Mouse (Mus musculus) heart, postnatal 0 days (tissue): ENCODE measurements around the gene Bmf. TPM values are rescaled to one million over a fixed set of nuclear protein-coding genes. Genes with fewer than 3 reads are reported as not detected.

ENCODE experiments used
- ATAC-seq: fragments of 200-750 bp; cut with Nextera tagmentation; 2 replicates; pipeline ENCODE4 v1.8.0; 2017; ENCODE audit warnings: low read depth, moderate number of reproducible peaks, moderate library complexity; ENCODE audit not compliant: insufficient read depth
- DNase-seq: peaks from one replicate; pipeline ENCODE4 v3.0.0-alpha.2; 2016; ENCODE audit warnings: low spot score
- H3K27ac ChIP-seq: fragments of 300-500 bp; sonication (generic); 2 replicates; pipeline ENCODE4 v1.5.1; 2014; ENCODE audit warnings: low read depth, mild to moderate bottlenecking
- H3K27me3 ChIP-seq: fragments of 300-500 bp; sonication (generic); 2 replicates; pipeline ENCODE4 v1.6.1; 2014; ENCODE audit warnings: low read length, mixed read lengths; ENCODE audit not compliant: control insufficient read depth, insufficient read depth
- H3K36me3 ChIP-seq: fragments of 300-500 bp; sonication (generic); replicated peaks from 2 replicates; pipeline ENCODE4 v1.6.1; 2014; ENCODE audit warnings: low read length, mixed read lengths; ENCODE audit not compliant: control insufficient read depth, insufficient read depth
- H3K4me1 ChIP-seq: fragments of 300-500 bp; sonication (generic); 2 replicates; pipeline ENCODE4 v1.6.1; 2014; ENCODE audit warnings: antibody characterized with exemption; ENCODE audit not compliant: control insufficient read depth, insufficient read depth
- H3K4me2 ChIP-seq: fragments of 300-500 bp; sonication (generic); 2 replicates; pipeline ENCODE4 v1.6.1; 2014; ENCODE audit warnings: low read depth, mild to moderate bottlenecking, low read length, moderate library complexity
- H3K4me3 ChIP-seq: fragments of 300-500 bp; sonication (generic); 2 replicates; pipeline ENCODE4 v1.5.1; 2014; ENCODE audit warnings: low read depth, low read length
- H3K9ac ChIP-seq: fragments of 300-500 bp; sonication (generic); replicated peaks from 2 replicates; pipeline ENCODE4 v1.6.1; 2014; ENCODE audit warnings: low read depth, low read length, mixed read lengths
- H3K9me3 ChIP-seq: fragments of 300-500 bp; sonication (generic); replicated peaks from 2 replicates; pipeline ENCODE4 v1.6.1; 2016; ENCODE audit warnings: low read length; ENCODE audit not compliant: control insufficient read depth
- CTCF ChIP-seq: IDR thresholded peaks from 2 replicates; pipeline ENCODE4 v1.5.1; 2016; ENCODE audit warnings: antibody characterized with exemption, control low read depth, low read depth
- EP300 ChIP-seq: IDR thresholded peaks from 2 replicates; pipeline ENCODE4 v1.6.1; 2016; ENCODE audit warnings: antibody characterized with exemption, low read depth
- WGBS: fragments of 180-500 bp; shearing (Covaris S2); extraction: QIAGEN DNeasy Blood & Tissue Kit; methylation state at CpG from one replicate; pipeline ENCODE4 v1.1.7; 2014; 5-methylcytosine and 5-hydroxymethylcytosine counted together
- polyA plus RNA-seq: library from polyadenylated mRNA; unstranded; fragments of >200 nt; fragmentation: Nextera tagmentation; extraction: Ambion mirVana; gene quantifications from 2 replicates; pipeline ENCODE4 v1.2.1, GENCODE M21; 2015
- total RNA-seq: library from RNA; depleted of rRNA; stranded (reverse); fragments of >200 nt; gene quantifications from 2 replicates; pipeline ENCODE4 v1.2.3, GENCODE M21; 2014; ENCODE audit warnings: low replicate concordance

Gene Bmf
- total and polyA plus RNA-seq, 2 experiments from 2014 or later, result 1.5 to 14.5 TPM

DNA sequence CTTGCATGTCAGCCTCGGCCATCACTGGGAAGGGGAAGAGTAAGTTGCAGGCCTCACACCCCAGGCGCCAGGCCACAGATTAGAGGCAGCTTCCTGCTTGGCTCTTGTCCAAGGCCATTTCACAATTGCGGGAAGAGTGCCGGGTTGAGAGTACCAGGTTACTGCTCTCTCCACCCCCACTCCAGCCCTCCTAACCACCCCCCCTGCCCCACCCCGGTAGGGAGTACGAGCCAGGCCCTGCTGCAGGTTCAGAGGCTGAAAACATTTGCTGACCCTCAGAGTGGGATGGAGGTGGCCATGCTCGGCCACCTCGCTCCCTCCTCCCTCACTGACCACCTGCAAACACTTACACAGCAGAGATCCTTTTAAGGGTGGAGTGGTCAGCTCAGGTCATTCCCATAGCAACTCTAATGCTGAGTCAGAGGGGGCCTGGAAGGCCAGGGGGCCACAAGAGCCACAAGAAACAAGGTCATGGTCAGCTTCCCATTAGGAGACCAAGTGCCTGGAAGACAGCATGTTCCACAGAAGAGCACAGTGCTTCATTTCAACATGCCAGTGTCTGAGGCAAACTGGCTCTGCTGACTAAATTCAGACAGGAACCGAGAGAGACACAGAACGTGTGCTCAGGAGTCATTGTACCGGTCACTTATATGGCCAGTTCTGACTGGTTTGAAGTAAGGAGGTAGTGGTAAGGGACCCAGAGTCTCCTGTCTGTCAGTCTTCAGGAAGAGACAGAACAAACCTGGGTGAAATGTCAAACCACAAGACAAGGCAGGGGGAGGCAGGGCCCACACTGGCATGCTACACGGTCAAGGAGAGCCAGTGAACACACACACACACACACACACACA is 59.0 kb downstream of the Bmf start:
- DNase-seq (peak; percentile 74), ATAC-seq (peak; percentile 57)
- H3K27me3 ChIP-seq, result no peaks in the 10 kb centered on the region
- WGBS, result 24% methylated on average over 12 of the region's 12 CpGs
- no peaks in the 10 kb centered on the region for H3K9me3 ChIP-seq
- no peak for TF ChIP-seq EP300
- TF ChIP-seq CTCF, result no peak
- H3K9ac ChIP-seq, result peak overlapping the region; percentile 20; the same call in 1 of the 2 replicates
- no peak overlapping the region for H3K4me2 ChIP-seq
- no peak overlapping the region for H3K4me3 ChIP-seq
- H3K36me3 ChIP-seq, result no peaks in the 10 kb centered on the region
- H3K4me1 ChIP-seq, result peaks cover 14% of the 10 kb centered on the region; the same call in 1 of the 2 replicates
- peak overlapping the region; percentile 39; the same call in 1 of the 2 replicates for H3K27ac ChIP-seq

DNA sequence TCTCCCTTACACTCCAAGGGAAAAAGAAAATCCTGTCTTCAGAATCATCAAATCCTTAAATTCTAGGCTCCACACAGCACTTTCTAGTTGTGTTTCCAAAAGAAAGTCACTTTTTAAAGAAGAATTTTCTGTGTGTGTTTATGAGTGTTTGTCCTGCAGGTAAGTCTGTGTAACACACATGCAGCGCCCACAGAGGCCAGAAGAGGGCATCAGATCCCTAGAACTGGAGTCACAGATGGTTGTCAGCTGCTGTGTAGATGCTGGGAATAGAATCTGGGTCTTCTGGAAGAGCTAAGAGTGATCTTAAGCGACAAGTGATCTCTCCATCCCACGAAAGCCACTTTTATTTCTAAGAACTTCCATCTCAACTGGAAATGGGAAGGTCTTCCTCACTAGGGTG is 61.7 kb downstream of the Bmf start:
- Histone ChIP-seq H3K4me3 (no peak overlapping the region), H3K9ac (no peak overlapping the region), H3K4me1 (peaks cover 14% of the 10 kb centered on the region; the same call in 1 of the 2 replicates), H3K36me3 (no peaks in the 10 kb centered on the region), H3K4me2 (no peak overlapping the region), H3K27me3 (no peaks in the 10 kb centered on the region), H3K27ac (no peak overlapping the region), H3K9me3 (no peaks in the 10 kb centered on the region)
- DNase-seq (no peak), ATAC-seq (no peak)
- WGBS, result 69% methylated on average over 3 of the region's 3 CpGs
- TF ChIP-seq EP300, result no peak
- no peak; the same call in 1 of the 2 replicates for TF ChIP-seq CTCF

DNA sequence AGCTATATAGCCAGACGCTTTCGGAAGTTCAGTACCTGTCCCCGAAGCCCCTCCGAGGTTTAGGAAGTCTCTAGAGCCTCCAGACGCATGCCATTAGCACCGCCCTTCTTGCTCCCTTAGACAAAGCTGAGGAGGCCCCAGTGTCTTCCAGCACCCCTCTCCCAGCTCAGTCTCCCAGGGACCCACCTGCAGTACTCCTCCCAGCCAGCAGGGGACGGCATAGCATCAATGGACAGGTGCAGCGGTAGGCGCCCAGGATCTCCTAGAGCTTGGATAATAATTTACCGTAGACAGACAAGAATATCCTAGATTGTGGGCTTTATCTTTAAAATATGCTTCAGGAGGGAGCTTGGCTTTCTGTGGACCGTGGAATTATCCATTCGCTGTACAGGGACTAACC is 62.6 kb downstream of the Bmf start:
- no peaks in the 10 kb centered on the region for H3K27me3 ChIP-seq
- no peaks in the 10 kb centered on the region for H3K36me3 ChIP-seq
- DNase-seq, result peak; percentile 66
- TF ChIP-seq EP300 (no peak), CTCF (peak; percentile 100)
- no peak overlapping the region for H3K4me2 ChIP-seq
- no peaks in the 10 kb centered on the region for H3K9me3 ChIP-seq
- H3K9ac ChIP-seq, result no peak overlapping the region
- WGBS, result 17% methylated on average over 12 of the region's 12 CpGs
- no peak overlapping the region for H3K27ac ChIP-seq
- no peak overlapping the region for H3K4me3 ChIP-seq
- peak; percentile 41; the same call in 1 of the 2 replicates for ATAC-seq
- peaks cover 14% of the 10 kb centered on the region; the same call in 1 of the 2 replicates for H3K4me1 ChIP-seq

DNA sequence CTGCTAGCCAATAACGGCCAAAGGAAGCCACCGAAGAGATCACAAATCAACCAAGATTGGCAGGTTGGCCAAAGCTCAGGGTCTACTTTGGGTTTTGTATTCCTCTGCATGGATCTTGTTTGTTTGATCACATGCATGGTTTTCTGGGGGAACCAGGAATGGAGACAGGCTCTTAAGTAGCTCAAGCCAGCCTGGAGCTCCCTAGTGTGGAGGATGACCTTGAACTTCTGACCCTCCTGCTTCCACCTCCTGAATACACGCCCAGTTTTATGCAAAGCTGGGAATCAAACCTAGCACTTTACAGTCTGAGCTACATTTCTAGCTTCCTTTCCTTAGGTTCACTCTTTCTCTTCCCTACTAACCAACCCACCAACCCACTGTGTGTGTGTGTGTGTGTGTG is 64.1 kb downstream of the Bmf start:
- H3K4me1 ChIP-seq, result peaks cover 7% of the 10 kb centered on the region; the same call in 1 of the 2 replicates
- H3K27ac ChIP-seq, result no peak overlapping the region
- no peaks in the 10 kb centered on the region for H3K27me3 ChIP-seq
- H3K4me3 ChIP-seq, result no peak overlapping the region
- no peak for DNase-seq
- TF ChIP-seq EP300 (no peak), CTCF (no peak)
- no peaks in the 10 kb centered on the region for H3K9me3 ChIP-seq
- no peaks in the 10 kb centered on the region for H3K36me3 ChIP-seq
- no peak overlapping the region for H3K4me2 ChIP-seq
- no peak for ATAC-seq
- 86% methylated on average over 3 of the region's 3 CpGs for WGBS
- H3K9ac ChIP-seq, result no peak overlapping the region

DNA sequence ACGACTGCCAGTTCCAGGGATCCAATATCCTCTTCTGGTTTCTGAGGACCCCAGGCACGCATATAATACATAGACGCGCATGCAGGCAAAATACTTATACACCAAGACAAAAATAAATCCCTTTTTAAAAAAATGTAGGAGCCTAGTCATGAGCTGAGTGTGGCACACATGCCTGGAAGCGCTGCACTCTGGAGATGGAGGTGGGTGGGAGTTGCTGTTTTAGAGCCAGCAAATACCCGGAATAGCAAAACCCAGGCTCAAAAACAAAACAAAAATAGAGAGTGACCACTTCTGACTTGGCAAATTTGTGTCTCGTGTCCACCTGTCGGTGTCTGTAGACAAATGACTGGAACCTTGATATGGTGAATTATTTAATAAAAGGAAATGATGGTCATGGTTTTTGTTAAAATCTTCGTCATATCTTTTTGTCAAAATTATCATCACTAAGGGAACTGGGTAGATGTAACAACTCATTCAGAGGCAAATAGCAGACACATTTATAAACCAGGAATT is 65.0 kb downstream of the Bmf start:
- ATAC-seq, result no peak
- Histone ChIP-seq H3K27me3 (no peaks in the 10 kb centered on the region), H3K9ac (no peak overlapping the region), H3K4me1 (no peaks in the 10 kb centered on the region), H3K4me3 (no peak overlapping the region), H3K9me3 (no peaks in the 10 kb centered on the region), H3K27ac (no peak overlapping the region), H3K4me2 (no peak overlapping the region), H3K36me3 (no peaks in the 10 kb centered on the region)
- no peak for TF ChIP-seq CTCF
- TF ChIP-seq EP300, result no peak
- DNase-seq, result no peak
- 67% methylated on average over 9 of the region's 9 CpGs for WGBS
